Mouse (Mus musculus): Measurements from ENCODE around the gene Amph. TPM values are rescaled to one million over a fixed set of nuclear protein-coding genes. Genes with fewer than 3 reads are reported as not detected.

Amph gene
- polyA plus RNA-seq, 1 experiment from 2014 or later, result 17.3 TPM

DNA sequence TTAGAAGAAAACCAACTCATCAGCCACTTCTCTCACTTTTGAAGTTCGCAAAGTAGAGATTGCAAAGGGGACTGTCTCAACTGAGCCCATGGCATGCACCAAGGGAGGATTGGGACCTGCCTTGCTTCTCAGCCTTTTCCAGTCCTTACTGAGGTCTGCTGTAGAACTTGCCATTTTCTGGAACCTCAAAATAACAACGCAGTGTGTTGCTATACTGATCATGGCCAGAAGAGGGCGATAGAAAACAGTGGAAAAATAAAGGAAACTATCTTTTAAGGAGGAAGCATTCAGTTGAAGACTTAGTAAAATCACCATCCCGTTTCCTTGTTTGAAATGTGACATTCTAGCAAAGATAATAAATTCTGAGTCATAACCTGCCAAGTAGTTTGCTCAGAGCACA is 210.5 kb downstream of the Amph start:
- ATAC-seq (ENCODE audit: low FRiP score), result no peak
- Histone ChIP-seq H3K9ac (no peak overlapping the region), H3K4me1 (no peaks in the 10 kb centered on the region), H3K36me3 (no peaks in the 10 kb centered on the region), H3K4me3 (no peak overlapping the region), H3K9me3 (replicated peaks) (no peaks in the 10 kb centered on the region), H3K27ac (no peak overlapping the region), H3K27me3 (no peaks in the 10 kb centered on the region), H3K4me2 (replicated peaks) (no peak overlapping the region)
- WGBS, result 38% methylated on average over 4 of the region's 4 CpGs

DNA sequence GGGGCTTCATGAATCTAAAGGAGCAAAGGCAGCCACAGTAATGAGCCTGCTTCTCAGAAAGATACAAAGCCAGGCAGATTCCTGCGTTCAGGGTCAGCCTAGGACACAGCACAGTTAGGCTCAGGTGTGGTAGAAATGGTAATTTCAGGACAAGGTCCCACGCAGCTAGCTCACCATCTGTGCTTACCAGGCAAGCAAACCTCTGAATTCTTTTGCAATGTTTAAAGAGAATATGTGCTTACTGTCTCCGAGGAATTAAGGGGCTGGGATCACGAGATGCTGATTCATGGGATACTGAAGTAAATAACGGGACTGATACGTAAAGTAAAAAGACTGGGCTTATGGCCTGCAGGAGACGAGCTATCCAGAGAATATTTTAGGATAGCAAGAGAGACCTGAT is 212.6 kb downstream of the Amph start:
- H3K36me3 ChIP-seq, result no peaks in the 10 kb centered on the region
- WGBS, result 72% methylated on average over 7 of the region's 7 CpGs
- no peak for ATAC-seq (ENCODE audit: low FRiP score)
- no peaks in the 10 kb centered on the region for H3K4me1 ChIP-seq
- H3K4me2 ChIP-seq (replicated peaks), result no peak overlapping the region
- H3K27ac ChIP-seq, result no peak overlapping the region
- no peaks in the 10 kb centered on the region for H3K9me3 ChIP-seq (replicated peaks)
- no peak overlapping the region for H3K9ac ChIP-seq
- H3K27me3 ChIP-seq, result no peaks in the 10 kb centered on the region
- H3K4me3 ChIP-seq, result no peak overlapping the region

DNA sequence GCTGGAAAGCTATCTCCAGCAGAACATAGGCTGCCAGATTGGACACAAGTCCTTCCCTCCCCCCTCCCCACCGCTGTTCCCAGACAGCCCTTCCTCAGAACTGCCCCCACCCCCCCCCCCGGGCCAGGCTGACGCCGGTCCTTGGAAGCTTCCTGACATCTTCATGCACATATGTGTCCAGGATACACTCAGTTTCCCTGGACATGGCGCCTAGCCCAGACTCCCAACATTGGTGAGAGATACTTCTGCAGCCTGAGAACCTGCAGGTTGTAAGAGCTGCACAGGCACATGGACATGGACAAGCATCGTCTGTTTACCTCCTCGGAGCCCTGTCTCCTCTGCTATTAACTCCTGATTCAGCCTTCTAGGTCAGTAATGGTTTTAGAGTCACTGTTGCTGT is 213.1 kb downstream of the Amph start:
- ATAC-seq (ENCODE audit: low FRiP score), result no peak
- no peak overlapping the region for H3K9ac ChIP-seq
- no peak overlapping the region for H3K4me2 ChIP-seq (replicated peaks)
- no peak overlapping the region for H3K4me3 ChIP-seq
- H3K27ac ChIP-seq, result no peak overlapping the region
- no peaks in the 10 kb centered on the region for H3K27me3 ChIP-seq
- no peaks in the 10 kb centered on the region for H3K4me1 ChIP-seq
- H3K9me3 ChIP-seq (replicated peaks), result no peaks in the 10 kb centered on the region
- WGBS, result 69% methylated on average over 7 of the region's 7 CpGs
- no peaks in the 10 kb centered on the region for H3K36me3 ChIP-seq

DNA sequence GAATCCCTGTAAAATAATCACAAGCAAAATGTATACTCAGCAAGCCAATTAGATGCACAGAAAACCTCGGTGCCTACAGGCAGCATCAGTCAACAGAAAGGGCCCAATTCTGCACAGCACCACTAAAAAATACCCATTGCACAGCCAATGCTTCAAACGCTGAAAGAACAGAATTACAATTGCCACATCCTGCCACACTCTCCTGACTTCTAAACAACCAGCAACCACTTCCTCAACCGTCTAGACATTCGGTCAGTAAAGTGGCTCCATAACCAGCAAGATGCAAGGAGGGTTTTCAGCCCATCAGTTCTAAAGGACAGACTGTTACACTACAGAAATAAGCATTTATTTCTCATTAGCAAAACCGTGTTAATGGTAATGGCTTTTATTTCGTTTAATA is 214.1 kb downstream of the Amph start:
- H3K27ac ChIP-seq, result no peak overlapping the region
- no peaks in the 10 kb centered on the region for H3K27me3 ChIP-seq
- no peak overlapping the region for H3K4me3 ChIP-seq
- no peak for ATAC-seq (ENCODE audit: low FRiP score)
- no peak overlapping the region for H3K9ac ChIP-seq
- H3K9me3 ChIP-seq (replicated peaks), result no peaks in the 10 kb centered on the region
- no peaks in the 10 kb centered on the region for H3K36me3 ChIP-seq
- H3K4me2 ChIP-seq (replicated peaks), result no peak overlapping the region
- H3K4me1 ChIP-seq, result no peaks in the 10 kb centered on the region
- 87% methylated on average over 6 of the region's 6 CpGs for WGBS

DNA sequence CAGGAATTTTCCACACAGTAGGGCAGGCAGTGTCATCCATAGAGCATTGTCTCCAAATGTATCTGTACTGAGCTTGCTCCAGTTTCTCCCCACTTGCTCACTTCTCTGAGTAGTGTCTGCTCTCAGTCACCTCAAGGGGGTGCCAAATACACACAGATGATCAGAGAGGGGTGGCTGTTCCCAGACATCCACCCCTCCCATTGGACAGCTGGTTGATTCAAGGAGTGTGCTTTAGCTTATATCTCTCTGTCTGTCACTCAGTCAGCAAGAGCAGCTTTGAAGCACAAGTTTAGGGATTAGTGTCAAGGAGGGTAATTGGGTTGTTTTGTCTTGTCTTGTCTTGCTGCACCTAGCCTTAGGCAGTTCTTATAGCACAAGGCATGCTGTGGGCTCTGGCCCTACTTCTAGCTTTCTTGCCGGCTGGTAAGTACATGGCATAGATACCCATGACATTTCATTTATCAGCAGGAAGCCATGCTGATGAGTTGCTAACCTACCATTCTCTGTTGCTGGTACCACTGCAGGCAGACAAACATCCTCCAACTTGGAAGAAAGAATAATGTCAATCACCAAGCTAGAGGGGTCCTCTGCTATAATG is 229.8 kb downstream of the Amph start:
- no peaks in the 10 kb centered on the region for H3K27me3 ChIP-seq
- H3K4me2 ChIP-seq (replicated peaks), result no peak overlapping the region
- no peak overlapping the region for H3K27ac ChIP-seq
- peak; percentile 87 for ATAC-seq (ENCODE audit: low FRiP score)
- H3K9ac ChIP-seq, result no peak overlapping the region
- H3K36me3 ChIP-seq, result no peaks in the 10 kb centered on the region
- no peaks in the 10 kb centered on the region for H3K9me3 ChIP-seq (replicated peaks)
- H3K4me3 ChIP-seq, result no peak overlapping the region
- 73% methylated on average over 1 of the region's 1 CpGs for WGBS
- H3K4me1 ChIP-seq, result no peaks in the 10 kb centered on the region

DNA sequence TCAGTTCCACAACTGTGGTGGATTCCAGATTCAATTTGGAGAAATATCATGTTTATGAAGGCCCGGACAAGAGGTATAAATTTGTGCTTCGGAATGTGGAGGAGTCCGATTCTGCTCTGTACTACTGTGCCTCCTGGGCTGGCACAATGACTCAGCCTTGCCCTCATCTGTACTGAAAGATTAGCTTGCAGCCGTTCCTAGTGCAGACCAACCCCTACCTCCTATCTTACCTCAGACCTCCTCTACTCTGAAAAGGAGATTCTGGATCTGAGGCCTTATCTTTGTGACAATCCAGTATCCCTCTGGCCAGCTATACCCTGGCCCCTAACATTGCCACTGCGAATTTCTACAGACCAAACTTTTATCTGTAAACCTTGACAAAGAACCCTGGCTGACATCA is 230.3 kb downstream of the Amph start:
- Histone ChIP-seq H3K36me3 (no peaks in the 10 kb centered on the region), H3K4me3 (no peak overlapping the region), H3K4me1 (no peaks in the 10 kb centered on the region), H3K27me3 (no peaks in the 10 kb centered on the region), H3K4me2 (replicated peaks) (no peak overlapping the region), H3K9ac (no peak overlapping the region), H3K9me3 (replicated peaks) (no peaks in the 10 kb centered on the region), H3K27ac (no peak overlapping the region)
- WGBS, result 91% methylated on average over 5 of the region's 5 CpGs
- no peak for ATAC-seq (ENCODE audit: low FRiP score)

DNA sequence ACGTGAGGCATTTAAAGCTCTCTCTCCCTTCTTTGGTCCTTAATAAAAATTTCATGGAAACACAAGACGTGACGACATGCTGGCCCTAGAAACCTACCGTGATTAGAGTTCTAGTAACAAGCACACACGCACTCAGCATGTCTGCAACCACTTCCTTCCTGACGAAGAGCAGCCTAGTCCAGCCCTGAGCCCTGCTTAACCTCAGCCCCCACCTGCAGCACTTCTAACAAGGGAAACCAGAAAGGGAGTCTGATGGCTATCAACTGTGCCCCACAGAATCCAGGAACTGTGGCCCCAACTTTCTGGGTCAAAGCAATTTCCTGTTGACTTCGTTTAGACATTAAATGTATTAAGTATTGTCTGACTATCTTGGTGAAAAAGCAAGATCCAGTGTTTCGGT is 234.3 kb downstream of the Amph start:
- Histone ChIP-seq H3K27ac (no peak overlapping the region), H3K9ac (no peak overlapping the region), H3K4me1 (no peaks in the 10 kb centered on the region), H3K4me3 (no peak overlapping the region), H3K27me3 (no peaks in the 10 kb centered on the region), H3K4me2 (replicated peaks) (no peak overlapping the region), H3K36me3 (no peaks in the 10 kb centered on the region), H3K9me3 (replicated peaks) (no peaks in the 10 kb centered on the region)
- WGBS, result 79% methylated on average over 8 of the region's 8 CpGs
- no peak for ATAC-seq (ENCODE audit: low FRiP score)

DNA sequence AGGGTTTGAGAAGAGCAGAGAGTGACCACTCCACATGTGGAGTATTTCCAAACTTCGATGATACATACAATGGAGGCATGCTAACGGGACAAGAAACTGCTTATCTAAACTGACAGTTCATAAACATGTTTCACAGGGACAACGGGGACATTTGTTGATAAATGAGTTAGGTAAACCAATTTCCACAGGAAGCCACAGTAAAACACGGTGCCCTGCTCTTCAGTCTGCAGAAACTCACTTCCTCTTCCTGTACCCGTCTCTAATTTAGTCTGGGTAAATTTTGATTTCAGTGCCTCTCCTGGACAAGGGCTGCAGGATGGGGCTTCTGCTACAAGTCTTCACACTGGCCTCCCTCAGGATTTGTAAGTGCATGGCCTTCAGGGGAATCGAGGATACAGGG is 242.0 kb downstream of the Amph start:
- Histone ChIP-seq H3K4me2 (replicated peaks) (no peak overlapping the region), H3K27me3 (no peaks in the 10 kb centered on the region), H3K36me3 (no peaks in the 10 kb centered on the region), H3K4me1 (no peaks in the 10 kb centered on the region), H3K9me3 (replicated peaks) (no peaks in the 10 kb centered on the region), H3K4me3 (no peak overlapping the region), H3K9ac (no peak overlapping the region), H3K27ac (no peak overlapping the region)
- no peak for ATAC-seq (ENCODE audit: low FRiP score)
- WGBS, result 74% methylated on average over 6 of the region's 6 CpGs

DNA sequence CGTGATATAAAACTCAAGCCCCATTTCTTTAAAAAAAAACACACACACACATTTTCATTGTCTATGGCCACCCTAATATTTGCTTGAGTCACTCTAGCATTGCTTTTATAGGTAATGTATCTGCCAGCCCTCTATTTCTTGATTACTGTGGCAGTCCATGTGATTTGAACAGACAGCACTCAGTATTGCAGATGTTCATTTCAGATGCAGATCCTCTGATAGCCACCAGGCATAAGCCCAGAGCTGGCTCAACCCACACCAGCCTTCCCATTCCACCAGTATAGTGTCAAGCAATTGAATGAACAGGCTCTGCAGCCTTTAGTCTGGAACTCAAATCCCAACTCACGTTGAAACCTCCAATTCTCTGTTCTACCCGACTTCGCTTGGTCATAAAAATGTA is 246.8 kb downstream of the Amph start:
- 93% methylated on average over 4 of the region's 4 CpGs for WGBS
- Histone ChIP-seq H3K27ac (no peak overlapping the region), H3K4me2 (replicated peaks) (no peak overlapping the region), H3K4me3 (no peak overlapping the region), H3K27me3 (no peaks in the 10 kb centered on the region), H3K9me3 (replicated peaks) (no peaks in the 10 kb centered on the region), H3K4me1 (no peaks in the 10 kb centered on the region), H3K36me3 (no peaks in the 10 kb centered on the region), H3K9ac (no peak overlapping the region)
- no peak for ATAC-seq (ENCODE audit: low FRiP score)

DNA sequence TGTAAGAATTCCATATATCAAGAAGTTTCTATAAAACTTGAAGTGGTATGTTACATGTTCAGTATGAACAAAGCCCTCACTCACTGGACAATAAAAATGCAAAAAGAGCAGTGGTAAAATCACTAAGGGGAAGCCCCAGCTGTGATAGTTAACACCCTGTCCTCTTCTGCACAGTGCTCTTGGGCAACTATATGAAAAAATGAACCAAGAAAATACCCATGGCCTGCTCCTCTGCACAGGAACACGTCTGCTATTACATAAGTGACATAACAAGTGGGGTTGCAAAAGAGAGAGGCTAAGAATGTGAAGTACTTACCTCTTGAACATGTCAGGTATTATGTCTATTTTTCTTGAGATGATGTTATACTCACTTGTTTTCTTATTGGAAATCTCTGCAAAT is 247.5 kb downstream of the Amph start:
- no peak overlapping the region for H3K27ac ChIP-seq

More for the DNA sequence above, 247.5 kb downstream of the Amph start:
- H3K4me1 ChIP-seq, result no peaks in the 10 kb centered on the region
- H3K9ac ChIP-seq, result no peak overlapping the region
- H3K9me3 ChIP-seq (replicated peaks), result no peaks in the 10 kb centered on the region
- no peaks in the 10 kb centered on the region for H3K27me3 ChIP-seq
- no peak for ATAC-seq (ENCODE audit: low FRiP score)
- H3K4me3 ChIP-seq, result no peak overlapping the region
- 68% methylated on average over 1 of the region's 1 CpGs for WGBS
- H3K36me3 ChIP-seq, result no peaks in the 10 kb centered on the region
- no peak overlapping the region for H3K4me2 ChIP-seq (replicated peaks)

Other genes with a start within 250 kb of the Amph start
- gene Vps41, start 230.9 kb upstream of the Amph start, polyA plus RNA-seq (2016; fragmentation: Nextera tagmentation; extraction: Ambion mirVana), result 105 and 110 TPM in 2 replicates